Mouse (Mus musculus) stomach, postnatal 0 days (tissue): ENCODE results near the gene Jdp2. TPM values are rescaled to one million over a fixed set of nuclear protein-coding genes. Genes with fewer than 3 reads are reported as not detected.

Experiments used
- ATAC-seq: fragments of 200-750 bp; cut with Nextera tagmentation; 2 replicates; pipeline ENCODE4 v1.8.0; 2017; ENCODE audit not compliant: low FRiP score, low TSS enrichment
- DNase-seq: peaks from one replicate; pipeline ENCODE4 v3.0.0-alpha.2; 2016; ENCODE audit warnings: low spot score
- H3K27ac ChIP-seq: fragments of 300-500 bp; sonication (generic); replicated peaks from 2 replicates; pipeline ENCODE4 v1.5.1; 2014; ENCODE audit warnings: mild to moderate bottlenecking, control low read depth
- H3K27me3 ChIP-seq: fragments of 300-500 bp; sonication (generic); 2 replicates; pipeline ENCODE4 v1.6.1; 2014; ENCODE audit warnings: low read length; ENCODE audit not compliant: control insufficient read depth, insufficient read depth
- H3K36me3 ChIP-seq: fragments of 300-500 bp; sonication (generic); 2 replicates; pipeline ENCODE4 v1.6.1; 2014; ENCODE audit warnings: low read length, mixed read lengths; ENCODE audit not compliant: control insufficient read depth, insufficient read depth
- H3K4me1 ChIP-seq: fragments of 300-500 bp; sonication (generic); replicated peaks from 2 replicates; pipeline ENCODE4 v1.6.1; 2014; ENCODE audit warnings: antibody characterized with exemption; ENCODE audit not compliant: control insufficient read depth, insufficient read depth
- H3K4me2 ChIP-seq: fragments of 300-500 bp; sonication (generic); replicated peaks from 2 replicates; pipeline ENCODE4 v1.6.1; 2014; ENCODE audit warnings: low read depth, mild to moderate bottlenecking, control low read depth, moderate library complexity
- H3K4me3 ChIP-seq: fragments of 300-500 bp; sonication (generic); 2 replicates; pipeline ENCODE4 v1.5.1; 2014; ENCODE audit warnings: low read depth, low read length, control low read depth
- H3K9ac ChIP-seq: fragments of 300-500 bp; sonication (generic); 2 replicates; pipeline ENCODE4 v1.6.1; 2014; ENCODE audit warnings: mild to moderate bottlenecking, low read length, control low read depth, mixed read lengths
- H3K9me3 ChIP-seq: fragments of 300-500 bp; sonication (generic); 2 replicates; pipeline ENCODE4 v1.6.1; 2016; ENCODE audit warnings: low read length; ENCODE audit not compliant: control insufficient read depth
- CTCF ChIP-seq: IDR thresholded peaks from 2 replicates; pipeline ENCODE4 v1.5.1; 2016; ENCODE audit warnings: antibody characterized with exemption, low read depth, mild to moderate bottlenecking, moderate library complexity
- EP300 ChIP-seq: optimal IDR thresholded peaks from 2 replicates; pipeline ENCODE3; 2016; ENCODE audit warnings: antibody characterized with exemption
- WGBS: fragments of 180-500 bp; shearing (Covaris S2); extraction: QIAGEN DNeasy Blood & Tissue Kit; methylation state at CpG from one replicate; pipeline ENCODE4 v1.1.7; 2014; 5-methylcytosine and 5-hydroxymethylcytosine counted together
- polyA plus RNA-seq: library from polyadenylated mRNA; unstranded; fragments of >200 nt; fragmentation: Nextera tagmentation; extraction: Ambion mirVana; gene quantifications from 2 replicates; pipeline ENCODE4 v1.2.1, GENCODE M21; 2015

Gene Jdp2
- polyA plus RNA-seq, 1 experiment from 2014 or later = 0.65 TPM

- Histone ChIP-seq H3K27me3 (no peaks in the 10 kb centered on the region), H3K9me3 (no peaks in the 10 kb centered on the region), H3K9ac (no peak overlapping the region), H3K4me2 (no peak overlapping the region), H3K36me3 (no peaks in the 10 kb centered on the region), H3K4me3 (no peak overlapping the region), H3K27ac (peak overlapping the region; percentile 79), H3K4me1 (peaks cover 2% of the 10 kb centered on the region; the same call in 1 of the 2 replicates)
- peak; percentile 58 for DNase-seq
- TF ChIP-seq EP300 = no peak
- TF ChIP-seq CTCF = no peak
- 42% methylated on average over 12 of the region's 12 CpGs for WGBS
- ATAC-seq = peak; percentile 54
Observed at GRCm38 (mm10) chr12:85569393-85570157, 29.3 kb upstream of the Jdp2 start.

- H3K27me3 ChIP-seq = no peaks in the 10 kb centered on the region
- TF ChIP-seq CTCF = no peak
- H3K36me3 ChIP-seq = no peaks in the 10 kb centered on the region
- ATAC-seq (peak; percentile 41; the same call in 1 of the 2 replicates), DNase-seq (no peak)
- WGBS = 46% methylated on average over 1 of the region's 1 CpGs
- H3K9me3 ChIP-seq = no peaks in the 10 kb centered on the region
- H3K4me1 ChIP-seq = peaks cover 2% of the 10 kb centered on the region; the same call in 1 of the 2 replicates
- H3K4me3 ChIP-seq = no peak overlapping the region
- H3K4me2 ChIP-seq = no peak overlapping the region
- H3K27ac ChIP-seq = peak overlapping the region; percentile 45
- no peak overlapping the region for H3K9ac ChIP-seq
Observed at GRCm38 (mm10) chr12:85570158-85570540, 28.7 kb upstream of the Jdp2 start.

GRCm38 (mm10) chr12:85571312-85571711, 27.5 kb upstream of the Jdp2 start:
- H3K4me3 ChIP-seq = no peak overlapping the region
- H3K27ac ChIP-seq = peak overlapping the region; percentile 65
- ATAC-seq = peak; percentile 19; the same call in 1 of the 2 replicates
- 48% methylated on average over 11 of the region's 11 CpGs for WGBS
- H3K9ac ChIP-seq = no peak overlapping the region
- no peaks in the 10 kb centered on the region for H3K36me3 ChIP-seq
- peaks cover 2% of the 10 kb centered on the region; the same call in 1 of the 2 replicates for H3K4me1 ChIP-seq
- no peak overlapping the region for H3K4me2 ChIP-seq
- peak; percentile 49 for DNase-seq
- no peaks in the 10 kb centered on the region for H3K27me3 ChIP-seq
- H3K9me3 ChIP-seq = no peaks in the 10 kb centered on the region
- TF ChIP-seq EP300 (no peak), CTCF (no peak)

- ATAC-seq (peak; percentile 63), DNase-seq (peak; percentile 72)
- Histone ChIP-seq H3K27ac (peak overlapping the region; percentile 65; the same call in 1 of the 2 replicates), H3K4me2 (no peak overlapping the region), H3K27me3 (no peaks in the 10 kb centered on the region), H3K36me3 (no peaks in the 10 kb centered on the region), H3K4me3 (no peak overlapping the region), H3K9ac (no peak overlapping the region), H3K9me3 (no peaks in the 10 kb centered on the region), H3K4me1 (peaks cover 2% of the 10 kb centered on the region; the same call in 1 of the 2 replicates)
- TF ChIP-seq CTCF (no peak), EP300 (no peak)
- 40% methylated on average over 10 of the region's 10 CpGs for WGBS
Observed at GRCm38 (mm10) chr12:85572047-85572475, 26.8 kb upstream of the Jdp2 start.

- Histone ChIP-seq H3K4me2 (no peak overlapping the region), H3K27me3 (no peaks in the 10 kb centered on the region), H3K36me3 (no peaks in the 10 kb centered on the region), H3K4me3 (no peak overlapping the region), H3K9me3 (no peaks in the 10 kb centered on the region), H3K9ac (no peak overlapping the region), H3K27ac (no peak overlapping the region; the same call in 1 of the 2 replicates), H3K4me1 (peaks cover 2% of the 10 kb centered on the region; the same call in 1 of the 2 replicates)
- WGBS = 49% methylated on average over 6 of the region's 6 CpGs
- DNase-seq = no peak
- no peak for ATAC-seq
- TF ChIP-seq EP300 (no peak), CTCF (no peak)
Observed at GRCm38 (mm10) chr12:85574806-85575495, 23.9 kb upstream of the Jdp2 start.

- TF ChIP-seq EP300 = no peak
- 0 out of 2 replicates have a peak, but pooled peaks have one; percentile 20 for TF ChIP-seq CTCF
- WGBS = 60% methylated on average over 4 of the region's 4 CpGs
- ATAC-seq = no peak
- no peak overlapping the region for H3K27ac ChIP-seq
- H3K4me1 ChIP-seq = peaks cover 2% of the 10 kb centered on the region; the same call in 1 of the 2 replicates
- H3K9ac ChIP-seq = no peak overlapping the region
- DNase-seq = no peak
- H3K4me3 ChIP-seq = no peak overlapping the region
- H3K36me3 ChIP-seq = no peaks in the 10 kb centered on the region
- no peak overlapping the region for H3K4me2 ChIP-seq
- no peaks in the 10 kb centered on the region for H3K9me3 ChIP-seq
- H3K27me3 ChIP-seq = no peaks in the 10 kb centered on the region
Observed at GRCm38 (mm10) chr12:85575496-85575840, 23.4 kb upstream of the Jdp2 start.
